Mouse (Mus musculus) forebrain, embryonic 14.5 days (tissue): ENCODE data around the gene Gstm2. TPM values are rescaled to one million over a fixed set of nuclear protein-coding genes. Genes with fewer than 3 reads are reported as not detected.
"Not testable (repeated sequence)": the region's sequence is repeated elsewhere in the genome, so short reads cannot be mapped to it uniquely, and the experiment has no call there.

Experiments used
- ATAC-seq: fragments of 200-750 bp; cut with Nextera tagmentation; 2 replicates; pipeline ENCODE4 v1.8.0; 2017; ENCODE audit warnings: mild to moderate bottlenecking, moderate library complexity
- DNase-seq: peaks from one replicate; pipeline ENCODE4 v3.0.0-alpha.2; 2015; ENCODE audit warnings: low spot score
- H3K27ac ChIP-seq: fragments of 300-500 bp; sonication (generic); 2 replicates; pipeline ENCODE4 v1.5.1; 2014; ENCODE audit warnings: low read depth, mild to moderate bottlenecking, control low read depth, low read length, moderate library complexity
- H3K27me3 ChIP-seq: fragments of 300-500 bp; sonication (generic); replicated peaks from 2 replicates; pipeline ENCODE4 v1.6.1; 2014; ENCODE audit warnings: low read length, control low read depth, mixed read lengths; ENCODE audit not compliant: control insufficient read depth, insufficient read depth
- H3K36me3 ChIP-seq: fragments of 300-500 bp; sonication (generic); 2 replicates; pipeline ENCODE4 v1.6.1; 2014; ENCODE audit warnings: low read length, control low read depth; ENCODE audit not compliant: control insufficient read depth, insufficient read depth
- H3K4me1 ChIP-seq: fragments of 300-500 bp; sonication (generic); 2 replicates; pipeline ENCODE4 v1.6.1; 2014; ENCODE audit warnings: antibody characterized with exemption, low read length, control low read depth; ENCODE audit not compliant: control insufficient read depth, insufficient read depth
- H3K4me2 ChIP-seq: fragments of 300-500 bp; sonication (generic); 2 replicates; pipeline ENCODE4 v1.6.1; 2014; ENCODE audit warnings: mild to moderate bottlenecking, control low read depth, low read length
- H3K4me3 ChIP-seq: fragments of 300-500 bp; sonication (generic); 2 replicates; pipeline ENCODE4 v1.5.1; 2014; ENCODE audit warnings: low read depth, low read length, control low read depth
- H3K9ac ChIP-seq: fragments of 300-500 bp; sonication (generic); 2 replicates; pipeline ENCODE4 v1.6.1; 2014; ENCODE audit warnings: mild to moderate bottlenecking, low read length, control low read depth, moderate library complexity
- H3K9me3 ChIP-seq: fragments of 300-500 bp; sonication (generic); replicated peaks from 2 replicates; pipeline ENCODE4 v1.6.1; 2016; ENCODE audit warnings: low read length, control low read depth, mixed read lengths; ENCODE audit not compliant: control insufficient read depth
- WGBS: fragments of 180-500 bp; shearing (Covaris S2); extraction: QIAGEN DNeasy Blood & Tissue Kit; methylation state at CpG from one replicate; pipeline ENCODE4 v1.1.7; 2014; 5-methylcytosine and 5-hydroxymethylcytosine counted together
- polyA plus RNA-seq: library from polyadenylated mRNA; unstranded; fragments of >200 nt; fragmentation: Nextera tagmentation; extraction: Ambion mirVana; gene quantifications from 2 replicates; pipeline ENCODE4 v1.2.1, GENCODE M21; 2014

Gstm2 gene
- polyA plus RNA-seq, 1 experiment from 2014 or later = 5.5 TPM

- H3K9me3 ChIP-seq = no peaks in the 10 kb centered on the region
- whole genome bisulfite sequencing = 61% methylated on average over 5 of the region's 5 CpGs
- no peaks in the 10 kb centered on the region for H3K36me3 ChIP-seq
- DNase-seq = no peak
- H3K27ac ChIP-seq = no peak overlapping the region
- H3K9ac ChIP-seq = no peak overlapping the region
- no peak for ATAC-seq
- H3K4me3 ChIP-seq = no peak overlapping the region
- H3K4me2 ChIP-seq = no peak overlapping the region
- peaks cover 6% of the 10 kb centered on the region; the same call in 1 of the 2 replicates for H3K4me1 ChIP-seq
- no peaks in the 10 kb centered on the region for H3K27me3 ChIP-seq
Measured at GRCm38 (mm10) chr3:107964656-107965308, 21.5 kb downstream of the Gstm2 start.

GRCm38 (mm10) chr3:107964026-107964425 is 22.2 kb downstream of the Gstm2 start:
- WGBS = 77% methylated on average over 4 of the region's 4 CpGs
- Histone ChIP-seq H3K9me3 (no peaks in the 10 kb centered on the region), H3K27me3 (no peaks in the 10 kb centered on the region), H3K4me1 (peaks cover 6% of the 10 kb centered on the region; the same call in 1 of the 2 replicates), H3K27ac (no peak overlapping the region), H3K4me2 (no peak overlapping the region), H3K36me3 (no peaks in the 10 kb centered on the region), H3K9ac (no peak overlapping the region), H3K4me3 (no peak overlapping the region)
- DNase-seq = no peak
- ATAC-seq = no peak

GRCm38 (mm10) chr3:107955260-107955659 is 31.0 kb downstream of the Gstm2 start:
- not testable (repeated sequence) for H3K36me3 ChIP-seq, H3K27ac ChIP-seq, H3K9ac ChIP-seq, ATAC-seq, H3K27me3 ChIP-seq, H3K4me2 ChIP-seq, H3K4me3 ChIP-seq, H3K9me3 ChIP-seq, H3K4me1 ChIP-seq, DNase-seq
- WGBS = 90% methylated on average over 9 of the region's 9 CpGs

GRCm38 (mm10) chr3:107953906-107954305 is 32.3 kb downstream of the Gstm2 start:
- no peak overlapping the region for H3K4me2 ChIP-seq
- H3K36me3 ChIP-seq = no peaks in the 10 kb centered on the region
- no peak overlapping the region for H3K4me3 ChIP-seq
- no peak overlapping the region for H3K27ac ChIP-seq
- H3K4me1 ChIP-seq = 0 out of 2 replicates have a peak, but pooled peaks cover 5% of the 10 kb centered on the region
- 83% methylated on average over 5 of the region's 5 CpGs for WGBS
- ATAC-seq (no peak; the same call in 1 of the 2 replicates), DNase-seq (no peak)
- H3K9me3 ChIP-seq = no peaks in the 10 kb centered on the region
- no peak overlapping the region for H3K9ac ChIP-seq
- no peaks in the 10 kb centered on the region for H3K27me3 ChIP-seq

- H3K36me3 ChIP-seq = no peaks in the 10 kb centered on the region
- H3K4me3 ChIP-seq = no peak overlapping the region
- H3K27ac ChIP-seq = no peak overlapping the region
- no peaks in the 10 kb centered on the region for H3K9me3 ChIP-seq
- H3K27me3 ChIP-seq = no peaks in the 10 kb centered on the region
- 15% methylated on average over 6 of the region's 6 CpGs for WGBS
- DNase-seq (peak; percentile 81), ATAC-seq (peak; percentile 85)
- H3K9ac ChIP-seq = no peak overlapping the region
- H3K4me1 ChIP-seq = 0 out of 2 replicates have a peak, but pooled peaks cover 5% of the 10 kb centered on the region
- no peak overlapping the region for H3K4me2 ChIP-seq
Measured at GRCm38 (mm10) chr3:107953328-107953755, 32.9 kb downstream of the Gstm2 start.

- H3K4me3 ChIP-seq = no peak overlapping the region
- DNase-seq (no peak), ATAC-seq (no peak)
- no peak overlapping the region for H3K9ac ChIP-seq
- no peak overlapping the region for H3K27ac ChIP-seq
- 88% methylated on average over 11 of the region's 11 CpGs for WGBS
- no peaks in the 10 kb centered on the region for H3K27me3 ChIP-seq
- H3K4me1 ChIP-seq = 0 out of 2 replicates have a peak, but pooled peaks cover 5% of the 10 kb centered on the region
- H3K4me2 ChIP-seq = no peak overlapping the region
- H3K36me3 ChIP-seq = no peaks in the 10 kb centered on the region
- no peaks in the 10 kb centered on the region for H3K9me3 ChIP-seq
Measured at GRCm38 (mm10) chr3:107950531-107950930, 35.7 kb downstream of the Gstm2 start.

- H3K36me3 ChIP-seq, H3K4me3 ChIP-seq, H3K27me3 ChIP-seq, DNase-seq, H3K27ac ChIP-seq, H3K4me2 ChIP-seq, H3K4me1 ChIP-seq, H3K9me3 ChIP-seq, ATAC-seq, H3K9ac ChIP-seq: not testable (repeated sequence)
- WGBS = 91% methylated on average over 1 of the region's 1 CpGs
Measured at GRCm38 (mm10) chr3:107949461-107949860, 36.8 kb downstream of the Gstm2 start.

- Histone ChIP-seq H3K27ac (no peak overlapping the region), H3K9me3 (no peaks in the 10 kb centered on the region), H3K4me3 (no peak overlapping the region), H3K4me2 (no peak overlapping the region), H3K9ac (no peak overlapping the region), H3K4me1 (0 out of 2 replicates have a peak, but pooled peaks cover 4% of the 10 kb centered on the region), H3K27me3 (no peaks in the 10 kb centered on the region), H3K36me3 (no peaks in the 10 kb centered on the region)
- DNase-seq (no peak), ATAC-seq (no peak)
- 55% methylated on average over 4 of the region's 4 CpGs for WGBS
Measured at GRCm38 (mm10) chr3:107945729-107946128, 40.5 kb downstream of the Gstm2 start.

- H3K9ac ChIP-seq = peak within 1 kb of the TSS; percentile 1; the same call in 1 of the 2 replicates
Measured at GRCm38 (mm10) chr3:107943239-107943990, 42.8 kb downstream of the Gstm2 start, which contains the start of gene Gstm6. Gene Gstm6, minus strand, starts transcription at chr3:107943749.

More at GRCm38 (mm10) chr3:107943239-107943990, 42.8 kb downstream of the Gstm2 start, which contains the start of gene Gstm6:
- DNase-seq (peak; percentile 87), ATAC-seq (peak; percentile 91)
- 17% methylated on average over 20 of the region's 20 CpGs for WGBS
- Histone ChIP-seq H3K4me3 (peak within 1 kb of the TSS; percentile 10; the same call in 1 of the 2 replicates), H3K4me2 (peak within 1 kb of the TSS; percentile 37), H3K4me1 (0 out of 2 replicates have a peak, but pooled peaks cover 4% of the 10 kb centered on the region), H3K9me3 (no peaks in the 10 kb centered on the region), H3K27ac (no peak within 1 kb of the TSS), H3K36me3 (no peaks in the 10 kb centered on the region), H3K27me3 (no peaks in the 10 kb centered on the region)
